Mouse (Mus musculus) lung, embryonic 14.5 days (tissue): Measurements from ENCODE around the gene Sergef. TPM values are rescaled to one million over a fixed set of nuclear protein-coding genes. Genes with fewer than 3 reads are reported as not detected.

Source experiments
- ATAC-seq: fragments of 200-750 bp; cut with Nextera tagmentation; 2 replicates; pipeline ENCODE4 v1.8.0; 2017; ENCODE audit warnings: mild to moderate bottlenecking, moderate TSS enrichment, moderate library complexity; ENCODE audit not compliant: insufficient read depth
- DNase-seq: peaks from one replicate; pipeline ENCODE4 v3.0.0-alpha.2; 2015
- H3K27ac ChIP-seq: fragments of 300-500 bp; sonication (generic); 2 replicates; pipeline ENCODE4 v1.5.1; 2014; ENCODE audit warnings: low read depth, mild to moderate bottlenecking, moderate library complexity
- H3K27me3 ChIP-seq: fragments of 300-500 bp; sonication (generic); 2 replicates; pipeline ENCODE4 v1.6.1; 2014; ENCODE audit warnings: low read length, control low read depth; ENCODE audit not compliant: insufficient read depth
- H3K36me3 ChIP-seq: fragments of 300-500 bp; sonication (generic); 2 replicates; pipeline ENCODE4 v1.6.1; 2014; ENCODE audit warnings: control low read depth; ENCODE audit not compliant: insufficient read depth
- H3K4me1 ChIP-seq: fragments of 300-500 bp; sonication (generic); 2 replicates; pipeline ENCODE4 v1.6.1; 2014; ENCODE audit warnings: antibody characterized with exemption, control low read depth; ENCODE audit not compliant: insufficient read depth
- H3K4me2 ChIP-seq: fragments of 300-500 bp; sonication (generic); 2 replicates; pipeline ENCODE4 v1.6.1; 2014; ENCODE audit warnings: mild to moderate bottlenecking
- H3K4me3 ChIP-seq: fragments of 300-500 bp; sonication (generic); 2 replicates; pipeline ENCODE4 v1.5.1; 2014; ENCODE audit warnings: low read depth, low read length
- H3K9ac ChIP-seq: fragments of 300-500 bp; sonication (generic); 2 replicates; pipeline ENCODE4 v1.6.1; 2014
- H3K9me3 ChIP-seq: fragments of 300-500 bp; sonication (generic); 2 replicates; pipeline ENCODE4 v1.6.1; 2016; ENCODE audit warnings: low read depth, low read length, control low read depth
- CTCF ChIP-seq: IDR thresholded peaks from 2 replicates; pipeline ENCODE4 v1.5.1; 2016; ENCODE audit warnings: antibody characterized with exemption, low read depth
- WGBS: fragments of 180-500 bp; shearing (Covaris S2); extraction: QIAGEN DNeasy Blood & Tissue Kit; methylation state at CpG from one replicate; pipeline ENCODE4 v1.1.7; 2014; 5-methylcytosine and 5-hydroxymethylcytosine counted together
- polyA plus RNA-seq: library from polyadenylated mRNA; unstranded; fragments of >200 nt; fragmentation: Nextera tagmentation; extraction: Ambion mirVana; gene quantifications from 2 replicates; pipeline ENCODE4 v1.2.1, GENCODE M21; 2014

The Sergef gene
- polyA plus RNA-seq, 1 experiment from 2014 or later, result 12.7 TPM

GRCm38 (mm10) chr7:46425012-46425411 is 214.6 kb downstream of the Sergef start:
- no peak for TF ChIP-seq CTCF
- no peak for DNase-seq
- Histone ChIP-seq H3K9me3 (no peaks in the 10 kb centered on the region), H3K36me3 (no peaks in the 10 kb centered on the region), H3K27ac (no peak overlapping the region), H3K4me1 (no peaks in the 10 kb centered on the region), H3K27me3 (no peaks in the 10 kb centered on the region), H3K4me2 (no peak overlapping the region), H3K9ac (no peak overlapping the region), H3K4me3 (no peak overlapping the region)
- no peak for ATAC-seq
- WGBS, result 68% methylated on average over 4 of the region's 4 CpGs

DNA sequence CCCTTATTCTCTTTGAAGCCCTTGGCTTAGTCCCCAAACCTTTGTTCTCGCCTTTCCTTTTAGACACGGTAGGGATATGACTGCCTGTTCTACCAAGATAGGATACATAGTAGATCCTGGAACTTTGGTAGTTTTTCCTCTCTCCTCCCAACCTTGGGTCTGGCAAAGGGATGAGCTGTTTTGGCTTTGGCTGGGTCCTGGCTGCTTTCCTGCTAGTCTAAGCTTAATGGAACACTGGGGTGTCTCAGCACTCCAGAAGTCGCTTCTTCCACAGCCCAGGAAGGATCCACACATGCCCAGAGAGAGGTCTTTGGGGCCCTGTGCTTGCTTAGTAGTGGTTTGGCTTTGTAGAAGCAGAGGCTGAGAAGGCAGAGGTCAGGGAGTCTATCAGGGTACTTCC is 215.7 kb downstream of the Sergef start:
- H3K9me3 ChIP-seq, result no peaks in the 10 kb centered on the region
- WGBS, result 63% methylated on average over 3 of the region's 3 CpGs
- no peaks in the 10 kb centered on the region for H3K27me3 ChIP-seq
- H3K4me2 ChIP-seq, result no peak overlapping the region
- H3K9ac ChIP-seq, result no peak overlapping the region
- H3K4me3 ChIP-seq, result no peak overlapping the region
- ATAC-seq (no peak), DNase-seq (no peak)
- no peaks in the 10 kb centered on the region for H3K36me3 ChIP-seq
- TF ChIP-seq CTCF, result no peak
- H3K27ac ChIP-seq, result no peak overlapping the region
- H3K4me1 ChIP-seq, result no peaks in the 10 kb centered on the region

DNA sequence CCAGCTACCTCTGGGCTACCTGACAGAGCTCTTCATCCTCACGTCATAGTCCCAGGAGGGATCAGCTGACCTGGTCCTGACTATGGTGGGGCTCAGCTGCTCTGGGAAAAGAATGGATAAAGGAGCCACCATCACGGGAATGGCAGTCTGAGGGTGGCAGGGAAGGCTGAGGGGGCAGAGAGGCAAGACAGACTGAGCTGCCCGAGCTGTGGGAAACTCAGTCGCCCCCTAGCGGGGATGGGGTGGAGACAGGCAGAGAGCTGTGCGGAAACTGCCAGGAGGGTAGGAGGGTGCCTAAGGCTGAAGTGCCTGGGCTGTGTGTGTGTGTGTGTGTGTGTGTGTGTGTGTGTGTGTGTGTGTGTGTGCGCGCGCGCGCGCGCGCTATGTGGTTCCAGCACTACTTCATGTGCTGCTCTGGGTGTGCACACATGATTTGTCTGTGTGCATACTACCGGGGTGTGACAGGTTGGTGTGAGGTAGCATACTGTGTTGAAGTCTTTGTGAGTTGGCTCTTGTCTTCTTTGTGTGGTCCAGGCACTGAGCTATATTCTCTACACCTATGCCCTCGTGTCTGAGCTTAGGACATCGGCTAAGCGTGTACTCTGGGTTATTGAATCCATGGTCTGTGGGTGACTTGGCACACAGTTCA is 216.7 kb downstream of the Sergef start:
- whole genome bisulfite sequencing, result 53% methylated on average over 18 of the region's 18 CpGs
- Histone ChIP-seq H3K9ac (no peak overlapping the region), H3K4me2 (no peak overlapping the region), H3K9me3 (no peaks in the 10 kb centered on the region), H3K4me3 (no peak overlapping the region), H3K27me3 (no peaks in the 10 kb centered on the region), H3K36me3 (no peaks in the 10 kb centered on the region), H3K4me1 (no peaks in the 10 kb centered on the region), H3K27ac (no peak overlapping the region)
- DNase-seq, result peak; percentile 59
- peak; percentile 68 for TF ChIP-seq CTCF
- ATAC-seq, result no peak

GRCm38 (mm10) chr7:46422052-46422763 is 217.4 kb downstream of the Sergef start:
- Histone ChIP-seq H3K4me1 (no peaks in the 10 kb centered on the region), H3K9ac (no peak overlapping the region), H3K27ac (no peak overlapping the region), H3K27me3 (no peaks in the 10 kb centered on the region), H3K4me3 (no peak overlapping the region), H3K9me3 (no peaks in the 10 kb centered on the region), H3K4me2 (no peak overlapping the region), H3K36me3 (no peaks in the 10 kb centered on the region)
- ATAC-seq (no peak), DNase-seq (no peak)
- 70% methylated on average over 8 of the region's 8 CpGs for WGBS
- TF ChIP-seq CTCF, result no peak

DNA sequence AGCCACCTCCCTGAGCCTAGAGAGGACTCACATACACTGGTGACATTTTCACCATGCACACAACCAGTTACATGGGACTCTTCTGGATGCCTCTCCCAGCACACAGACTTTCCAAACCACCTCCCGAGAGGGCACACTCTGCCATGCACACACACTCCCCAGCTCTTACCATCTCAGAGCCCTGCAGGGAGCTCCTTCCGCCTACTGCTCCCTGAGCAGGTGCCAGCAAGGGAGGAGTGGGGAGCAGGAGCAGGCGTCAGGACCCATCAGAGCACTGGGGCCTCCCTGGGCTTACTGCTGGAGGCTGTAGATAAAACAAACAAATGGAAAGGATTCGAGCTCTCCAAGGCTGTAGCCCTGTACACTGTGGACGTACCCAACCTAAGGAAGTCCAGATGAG is 218.1 kb downstream of the Sergef start:
- Histone ChIP-seq H3K27me3 (no peaks in the 10 kb centered on the region), H3K9me3 (no peaks in the 10 kb centered on the region), H3K4me3 (no peak overlapping the region), H3K4me1 (no peaks in the 10 kb centered on the region), H3K9ac (no peak overlapping the region), H3K4me2 (no peak overlapping the region), H3K36me3 (no peaks in the 10 kb centered on the region), H3K27ac (no peak overlapping the region)
- ATAC-seq, result no peak
- no peak for DNase-seq
- TF ChIP-seq CTCF, result no peak
- 25% methylated on average over 5 of the region's 5 CpGs for WGBS

DNA sequence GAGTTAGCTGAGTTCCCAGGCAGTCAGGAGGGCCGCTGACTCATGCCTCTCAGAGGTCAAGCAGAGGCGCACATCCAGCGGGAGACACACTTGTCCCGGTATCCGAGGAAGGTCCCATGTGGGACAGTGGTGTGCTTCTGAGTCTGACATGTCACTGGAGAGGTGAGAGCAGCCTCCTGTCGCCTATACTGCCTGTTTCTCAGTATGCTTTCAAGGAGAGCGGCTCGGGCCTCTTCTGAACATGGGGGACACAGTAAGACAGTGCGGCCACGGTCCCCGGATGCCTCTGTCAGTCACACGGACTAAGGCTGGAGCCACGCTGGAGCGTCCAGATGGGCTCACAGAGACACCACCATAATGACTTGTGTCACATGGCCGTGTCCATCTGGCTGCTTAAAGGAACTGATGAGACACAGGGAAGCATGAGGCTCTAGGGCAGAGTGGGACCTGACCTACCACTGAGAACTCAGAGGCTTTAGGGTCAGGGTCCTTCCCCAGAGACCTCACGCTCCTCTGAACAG is 221.4 kb downstream of the Sergef start:
- H3K9ac ChIP-seq, result no peak overlapping the region
- no peaks in the 10 kb centered on the region for H3K9me3 ChIP-seq
- WGBS, result 59% methylated on average over 16 of the region's 16 CpGs
- no peaks in the 10 kb centered on the region for H3K4me1 ChIP-seq
- TF ChIP-seq CTCF, result no peak
- H3K27me3 ChIP-seq, result no peaks in the 10 kb centered on the region
- no peak overlapping the region for H3K4me2 ChIP-seq
- no peak overlapping the region for H3K27ac ChIP-seq
- H3K36me3 ChIP-seq, result no peaks in the 10 kb centered on the region
- DNase-seq (no peak), ATAC-seq (no peak)
- H3K4me3 ChIP-seq, result no peak overlapping the region

GRCm38 (mm10) chr7:46417467-46417866 is 222.1 kb downstream of the Sergef start:
- no peaks in the 10 kb centered on the region for H3K36me3 ChIP-seq
- DNase-seq, result no peak
- H3K9ac ChIP-seq, result no peak overlapping the region
- no peak for TF ChIP-seq CTCF
- ATAC-seq, result no peak
- H3K4me3 ChIP-seq, result no peak overlapping the region
- H3K9me3 ChIP-seq, result no peaks in the 10 kb centered on the region
- WGBS, result 42% methylated on average over 7 of the region's 7 CpGs
- no peaks in the 10 kb centered on the region for H3K27me3 ChIP-seq
- H3K4me2 ChIP-seq, result no peak overlapping the region
- H3K4me1 ChIP-seq, result no peaks in the 10 kb centered on the region
- no peak overlapping the region for H3K27ac ChIP-seq
